Mouse (Mus musculus) myocyte (in vitro differentiated cells): Measurements from ENCODE around the gene Cxcl13.

Experiments used
- CEBPB ChIP-seq: IDR thresholded peaks from 2 replicates; pipeline ENCODE4 v1.6.1; 2011; ENCODE audit warnings: mild to moderate bottlenecking, moderate library complexity; ENCODE audit not compliant: poor library complexity, insufficient read depth, severe bottlenecking
- E2F4 ChIP-seq: IDR thresholded peaks from one replicate; pipeline ENCODE4 v1.6.1; 2011; ENCODE audit warnings: mild to moderate bottlenecking, control low read depth, moderate library complexity; ENCODE audit not compliant: insufficient read depth
- MAX ChIP-seq: IDR thresholded peaks from one replicate; pipeline ENCODE4 v1.6.1; 2011; ENCODE audit warnings: low read depth, mild to moderate bottlenecking, control low read depth
- POLR2A ChIP-seq: IDR thresholded peaks from one replicate; pipeline ENCODE4 v1.6.1; 2011; ENCODE audit warnings: low read depth, mild to moderate bottlenecking, control low read depth, moderate library complexity; ENCODE audit not compliant: insufficient read length

- no peak for TF ChIP-seq CEBPB
- TF ChIP-seq E2F4: no peak
- no peak for TF ChIP-seq MAX
- TF ChIP-seq POLR2A: no peak
Measured at GRCm38 (mm10) chr5:95976299-95976698, 19.5 kb downstream of the Cxcl13 start.
